In the genomic region with DNA sequence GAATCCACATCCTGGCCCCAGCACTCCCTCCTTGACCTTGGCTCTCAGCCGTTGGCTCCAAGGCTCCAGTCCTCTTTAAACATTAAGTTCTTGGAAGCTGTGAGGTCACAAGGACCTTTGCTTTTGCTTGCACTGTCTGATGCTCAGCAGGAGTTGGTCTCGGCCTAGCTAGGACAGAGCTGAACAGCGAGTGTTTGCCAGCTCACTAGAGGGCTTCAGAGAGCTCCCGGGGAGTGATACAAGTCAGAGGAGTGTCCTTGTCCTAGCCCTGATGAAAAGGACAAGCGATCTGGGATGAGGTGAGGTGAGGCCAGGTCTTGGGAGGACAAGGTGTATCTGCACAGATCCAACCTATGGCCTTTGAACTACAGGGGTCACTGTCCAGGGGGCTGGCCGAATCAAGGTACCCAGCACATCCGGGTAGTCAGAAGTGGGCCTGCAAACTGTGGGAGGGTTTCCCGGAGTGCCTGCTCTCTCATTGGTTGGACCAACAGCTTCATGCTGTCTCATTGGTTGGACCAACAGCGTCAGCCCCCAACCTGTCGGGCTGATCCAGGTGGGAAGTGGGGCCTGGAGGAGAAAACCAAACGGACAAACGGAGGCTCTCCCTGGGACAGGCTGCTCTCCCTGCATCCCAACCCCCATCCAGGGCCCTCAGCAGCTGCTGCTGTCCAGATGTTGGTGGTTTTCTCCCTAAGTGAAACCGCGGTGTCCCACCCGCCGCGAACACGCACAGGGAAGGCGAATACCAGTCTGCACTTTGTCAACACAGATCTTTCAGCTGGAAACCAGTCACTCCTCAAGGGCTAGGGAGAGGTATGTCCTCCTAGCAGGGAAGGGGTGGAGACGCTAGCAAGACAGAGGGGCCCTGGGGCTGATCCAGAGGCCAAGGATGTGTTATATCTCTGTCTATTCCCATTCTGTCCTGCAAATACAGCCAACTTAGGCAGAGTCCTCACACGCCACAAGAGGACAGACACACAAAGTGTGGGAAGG, we compare ENCODE assay signal across 8 mouse cellular contexts. TPM values are rescaled to one million over a fixed set of nuclear protein-coding genes. Genes with fewer than 3 reads are reported as not detected.
DNase-seq lines count a peak whose midpoint lies in the region; ATAC-seq lines count a peak whose summit lies in the region.

No protein-coding gene starts in this region.

- no peak overlapping the region for H3K27ac ChIP-seq in forebrain, embryonic 12.5 days

- H3K4me1 ChIP-seq in forebrain, embryonic 12.5 days = no peaks in the 10 kb centered on the region

- DNase-seq in CD4-positive, CD25-positive, alpha-beta regulatory T cell, adult 2 months (ENCODE audit: low read depth, low spot score) = peak; percentile 25
- peak; percentile 66 for DNase-seq in kidney, postnatal 14 days
- peak; percentile 44 to 65 for DNase-seq in lung, postnatal 4 days
- no peak for DNase-seq in c-Kit-positive CD71-positive TER-119-positive erythroid progenitor cells, embryonic 14.5 days (ENCODE audit: low spot score)
- no peak for DNase-seq in spleen, postnatal 36 days (ENCODE audit: low spot score in 2 of 2)
- no peak for DNase-seq in urinary bladder, adult 18-20 months (ENCODE audit: low spot score in 2 of 2)

- 24% methylated on average over 21 of the region's 21 CpGs for WGBS in forebrain, embryonic 12.5 days

- peak overlapping the region; percentile 38 for H3K4me2 ChIP-seq in forebrain, embryonic 12.5 days

- H3K27me3 ChIP-seq in forebrain, embryonic 12.5 days = peaks cover 12% of the 10 kb centered on the region; the same call in 1 of the 2 replicates

- no peaks in the 10 kb centered on the region for H3K9me3 ChIP-seq in forebrain, embryonic 12.5 days

- peak overlapping the region; percentile 20 for H3K4me3 ChIP-seq in forebrain, embryonic 12.5 days (replicated peaks)

- no peaks in the 10 kb centered on the region for H3K36me3 ChIP-seq in forebrain, embryonic 12.5 days (replicated peaks)

- no peak for ATAC-seq in CD4-positive, CD25-positive, alpha-beta regulatory T cell, adult 4 months
- ATAC-seq in forebrain, embryonic 12.5 days (ENCODE audit: low FRiP score) = 0 out of 2 replicates have a peak, but pooled peaks have one; percentile 39

- no peak overlapping the region for H3K9ac ChIP-seq in forebrain, embryonic 12.5 days

RNA-seq across cellular contexts. Expression of a gene that starts 15.0 kb away (rescaled TPM):
- 1 to 10 TPM; 1.4 to 1.5 TPM for polyA plus RNA-seq in CD4-positive, CD25-positive, alpha-beta regulatory T cell, adult 4 months (2017; shearing (Covaris generic))
- polyA plus RNA-seq in forebrain, embryonic 12.5 days (2016; fragmentation: Nextera tagmentation; extraction: Ambion mirVana) = 84.2 and 89.3 TPM in 2 replicates

RNA-seq across cellular contexts. Expression of a gene that starts 19.8 kb away (rescaled TPM):
- not detected for polyA plus RNA-seq in CD4-positive, CD25-positive, alpha-beta regulatory T cell, adult 4 months (2017; shearing (Covaris generic))
- not detected in 2 replicates for polyA plus RNA-seq in forebrain, embryonic 12.5 days (2016; fragmentation: Nextera tagmentation; extraction: Ambion mirVana)

RNA-seq across cellular contexts. Expression of a gene that starts 33.0 kb away (rescaled TPM):
- polyA plus RNA-seq in CD4-positive, CD25-positive, alpha-beta regulatory T cell, adult 4 months (2017; shearing (Covaris generic)) = 1 to 10 TPM; 4.0 to 6.7 TPM
- polyA plus RNA-seq in forebrain, embryonic 12.5 days (2016; fragmentation: Nextera tagmentation; extraction: Ambion mirVana) = 11.5 and 11.7 TPM in 2 replicates

Comparison
In these comparisons a context has a peak if more than half of its experiments do, and no peak if none do; other contexts are left out.
1. DNase-seq: peak in CD4-positive, CD25-positive, alpha-beta regulatory T cell, adult 2 months (single experiment), kidney, postnatal 14 days (single experiment) and lung, postnatal 4 days (2 of 2); none in c-Kit-positive CD71-positive TER-119-positive erythroid progenitor cells, embryonic 14.5 days (single experiment), spleen, postnatal 36 days (0 of 2) and urinary bladder, adult 18-20 months (0 of 2).
2. RNA of a gene that starts 15.0 kb away (polyA plus RNA-seq): 84.2 to 89.3 TPM in forebrain, embryonic 12.5 days; 1.4 to 1.5 TPM in CD4-positive, CD25-positive, alpha-beta regulatory T cell, adult 4 months; every median in the first group is over 10 times any median in the second.